Mouse (Mus musculus): Measurements from ENCODE around the gene Psmb5. TPM values are rescaled to one million over a fixed set of nuclear protein-coding genes. Genes with fewer than 3 reads are reported as not detected.
"Not testable (repeated sequence)": the region's sequence is repeated elsewhere in the genome, so short reads cannot be mapped to it uniquely, and the experiment has no call there.

The Psmb5 gene
- polyA plus RNA-seq, 1 experiment, result 146 TPM

DNA sequence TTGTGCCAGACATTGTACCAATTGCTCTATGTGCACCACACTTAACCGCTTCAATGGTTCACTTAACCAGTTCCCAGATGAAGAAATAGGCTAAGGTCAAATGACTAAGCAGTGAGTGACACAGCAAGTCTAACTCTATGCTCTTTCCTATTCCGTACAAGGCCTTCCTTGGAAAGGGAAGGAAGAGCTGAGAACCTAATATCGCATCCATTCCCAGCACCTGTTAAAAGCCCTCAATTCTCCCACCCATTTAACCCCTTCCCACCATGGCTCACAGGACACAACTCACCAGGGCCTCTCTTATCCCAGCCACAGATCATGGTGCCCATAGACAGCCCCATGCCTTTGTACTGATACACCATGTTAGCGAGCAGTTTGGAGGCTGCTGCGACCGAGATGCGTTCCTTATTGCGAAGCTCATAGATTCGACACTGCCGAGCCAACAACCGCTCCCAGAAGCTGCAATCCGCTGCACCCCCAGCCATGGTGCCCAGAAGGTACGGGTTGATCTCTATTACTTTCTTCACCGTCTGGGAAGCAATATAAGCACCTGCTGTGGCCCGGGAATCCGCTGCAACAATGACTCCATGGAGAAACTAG lies 1.5 kb downstream of the Psmb5 start:
- Histone ChIP-seq H3K4me1 (ENCODE audit: control insufficient read depth, insufficient read depth, low read length) (no peaks in the 10 kb centered on the region; the same call in 1 of the 2 replicates), H3K4me3 (replicated peaks; ENCODE audit: extremely low read depth, low read depth, low read length) (no peak overlapping the region)
- 91% methylated on average over 16 of the region's 16 CpGs for WGBS
- DNase-seq, result no peak
- TF ChIP-seq POLR2A (IDR thresholded peaks at IDR 0.05; ENCODE audit: borderline replicate concordance, extremely low read depth, low read depth, low read length) (no peak), CTCF (IDR thresholded peaks at IDR 0.05; ENCODE audit: insufficient read depth, low read length) (no peak)

DNA sequence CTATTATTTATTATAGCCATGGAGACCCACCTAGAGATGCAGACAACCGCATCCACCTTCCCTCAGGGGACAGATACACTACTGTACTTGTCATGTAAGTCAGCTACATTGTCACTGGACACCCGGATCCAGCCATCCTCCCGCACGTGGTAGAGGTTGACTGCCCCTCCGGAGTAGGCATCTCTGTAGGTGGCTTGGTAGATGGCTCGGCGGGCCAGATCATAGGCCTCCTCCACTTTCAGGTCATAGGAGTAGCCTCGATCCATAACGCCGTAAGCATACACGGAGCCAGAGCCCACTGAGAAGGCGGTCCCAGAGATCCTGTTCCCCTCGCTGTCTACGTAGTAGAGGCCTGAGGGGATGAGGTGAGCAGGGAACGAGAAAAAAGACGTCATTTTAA lies 3.7 kb downstream of the Psmb5 start:
- not testable (repeated sequence) for H3K4me3 ChIP-seq (replicated peaks; ENCODE audit: extremely low read depth, low read depth, low read length); H3K4me1 ChIP-seq (ENCODE audit: control insufficient read depth, insufficient read depth, low read length); DNase-seq
- 92% methylated on average over 16 of the region's 16 CpGs for WGBS

DNA sequence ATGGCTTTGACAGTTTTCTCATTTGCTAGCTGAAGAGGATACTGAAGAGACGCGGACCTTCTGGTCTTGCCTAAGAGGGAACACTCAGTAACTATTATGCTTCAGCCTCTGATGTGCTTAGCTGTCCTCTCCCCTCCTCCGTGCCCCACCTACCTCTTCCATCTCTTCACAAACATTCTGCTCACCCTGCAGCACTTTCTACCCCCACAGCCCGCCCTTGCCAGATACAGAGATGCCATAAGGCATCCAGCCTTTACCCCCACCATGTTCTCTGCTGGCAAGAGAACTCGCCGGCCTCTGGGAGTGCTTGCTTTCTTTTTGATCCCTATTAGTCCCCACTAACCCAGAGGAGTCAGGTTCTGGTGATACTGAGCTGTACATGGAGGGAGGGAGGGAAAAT lies 7.2 kb downstream of the Psmb5 start:
- 81% methylated on average over 6 of the region's 6 CpGs for WGBS
- no peak for DNase-seq
- Histone ChIP-seq H3K4me3 (replicated peaks; ENCODE audit: extremely low read depth, low read depth, low read length) (no peak overlapping the region), H3K4me1 (ENCODE audit: control insufficient read depth, insufficient read depth, low read length) (no peaks in the 10 kb centered on the region)
- TF ChIP-seq CTCF (IDR thresholded peaks at IDR 0.05; ENCODE audit: insufficient read depth, low read length), result no peak
- TF ChIP-seq POLR2A (IDR thresholded peaks at IDR 0.05; ENCODE audit: borderline replicate concordance, extremely low read depth, low read depth, low read length), result no peak

GRCm38 (mm10) chr14:54609962-54610361 lies 7.9 kb downstream of the Psmb5 start:
- no peak for DNase-seq
- 65% methylated on average over 4 of the region's 4 CpGs for WGBS
- no peak overlapping the region for H3K4me3 ChIP-seq (replicated peaks; ENCODE audit: extremely low read depth, low read depth, low read length)

DNA sequence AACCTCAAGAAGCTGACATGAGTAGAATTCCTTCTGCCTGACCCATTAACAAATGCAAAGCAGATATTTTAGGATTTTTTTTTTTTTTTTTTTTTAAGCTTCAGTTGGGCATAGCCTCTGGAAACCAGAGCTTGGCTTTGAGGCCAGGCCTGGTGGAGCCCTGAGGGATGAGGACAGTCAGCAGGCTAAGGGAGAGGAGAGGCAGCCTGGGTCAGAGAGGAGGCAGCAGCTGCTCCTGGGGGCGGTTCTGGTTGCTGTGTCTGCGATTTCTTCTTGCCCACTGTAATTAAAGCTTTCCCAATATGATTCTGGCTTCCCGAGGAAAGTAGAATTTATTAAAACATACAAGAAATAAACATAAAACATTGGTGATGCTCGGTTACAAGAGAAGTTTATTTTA lies 8.6 kb downstream of the Psmb5 start:
- Histone ChIP-seq H3K4me1 (ENCODE audit: control insufficient read depth, insufficient read depth, low read length) (no peaks in the 10 kb centered on the region), H3K4me3 (replicated peaks; ENCODE audit: extremely low read depth, low read depth, low read length) (no peak overlapping the region)
- TF ChIP-seq CTCF (IDR thresholded peaks at IDR 0.05; ENCODE audit: insufficient read depth, low read length) (no peak), POLR2A (IDR thresholded peaks at IDR 0.05; ENCODE audit: borderline replicate concordance, extremely low read depth, low read depth, low read length) (no peak)
- no peak for DNase-seq
- WGBS, result 52% methylated on average over 4 of the region's 4 CpGs

More at GRCm38 (mm10) chr14:54609962-54610361, 7.9 kb downstream of the Psmb5 start:
- no peaks in the 10 kb centered on the region for H3K4me1 ChIP-seq (ENCODE audit: control insufficient read depth, insufficient read depth, low read length)
- TF ChIP-seq CTCF (IDR thresholded peaks at IDR 0.05; ENCODE audit: insufficient read depth, low read length) (peak; percentile 46; the same call in 1 of the 2 replicates), POLR2A (IDR thresholded peaks at IDR 0.05; ENCODE audit: borderline replicate concordance, extremely low read depth, low read depth, low read length) (no peak)

GRCm38 (mm10) chr14:54607226-54607625 lies 10.6 kb downstream of the Psmb5 start:
- no peak for DNase-seq
- Histone ChIP-seq H3K4me1 (ENCODE audit: control insufficient read depth, insufficient read depth, low read length) (peaks cover 3% of the 10 kb centered on the region; the same call in 1 of the 2 replicates), H3K4me3 (replicated peaks; ENCODE audit: extremely low read depth, low read depth, low read length) (no peak overlapping the region)
- 54% methylated on average over 8 of the region's 8 CpGs for WGBS
- no peak for TF ChIP-seq POLR2A (IDR thresholded peaks at IDR 0.05; ENCODE audit: borderline replicate concordance, extremely low read depth, low read depth, low read length)
- no peak for TF ChIP-seq CTCF (IDR thresholded peaks at IDR 0.05; ENCODE audit: insufficient read depth, low read length)

GRCm38 (mm10) chr14:54605752-54606321 lies 12.0 kb downstream of the Psmb5 start, which contains the start of gene 4931414P19Rik:
Gene 4931414P19Rik, minus strand, starts transcription at chr14:54605993.
- WGBS, result 0% methylated on average over 39 of the region's 39 CpGs
- Histone ChIP-seq H3K4me1 (ENCODE audit: control insufficient read depth, insufficient read depth, low read length) (peaks cover 3% of the 10 kb centered on the region; the same call in 1 of the 2 replicates), H3K4me3 (replicated peaks; ENCODE audit: extremely low read depth, low read depth, low read length) (peak within 1 kb of the TSS; percentile 98)
- TF ChIP-seq CTCF (IDR thresholded peaks at IDR 0.05; ENCODE audit: insufficient read depth, low read length), result no peak
- TF ChIP-seq POLR2A (IDR thresholded peaks at IDR 0.05; ENCODE audit: borderline replicate concordance, extremely low read depth, low read depth, low read length), result peak; percentile 54; the same call in 1 of the 2 replicates
- DNase-seq, result peak; percentile 77

DNA sequence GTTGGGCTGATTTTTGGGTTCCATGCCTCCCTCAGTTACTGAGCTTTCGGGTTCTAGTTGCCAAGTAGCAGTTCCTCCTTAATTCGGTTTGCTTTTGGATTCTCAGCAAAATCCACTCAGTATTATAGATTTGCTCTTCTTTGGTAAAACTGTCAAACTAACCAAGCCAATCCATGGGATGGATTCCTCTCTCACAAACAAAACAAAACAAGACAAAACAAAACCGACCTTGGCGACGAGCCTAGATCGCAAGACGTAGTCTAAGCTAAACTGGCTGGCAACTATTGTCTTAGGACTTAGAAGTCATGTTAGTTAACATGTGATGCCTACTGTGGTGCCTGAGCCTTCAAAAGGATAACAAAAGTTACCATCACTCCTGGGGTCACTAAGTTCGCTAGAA lies 14.1 kb downstream of the Psmb5 start:
- no peak for DNase-seq
- H3K4me1 ChIP-seq (ENCODE audit: control insufficient read depth, insufficient read depth, low read length), result peaks cover 3% of the 10 kb centered on the region; the same call in 1 of the 2 replicates
- peak overlapping the region; percentile 39 for H3K4me3 ChIP-seq (replicated peaks; ENCODE audit: extremely low read depth, low read depth, low read length)
- TF ChIP-seq POLR2A (IDR thresholded peaks at IDR 0.05; ENCODE audit: borderline replicate concordance, extremely low read depth, low read depth, low read length) (no peak), CTCF (IDR thresholded peaks at IDR 0.05; ENCODE audit: insufficient read depth, low read length) (no peak)
- WGBS, result 82% methylated on average over 8 of the region's 8 CpGs

DNA sequence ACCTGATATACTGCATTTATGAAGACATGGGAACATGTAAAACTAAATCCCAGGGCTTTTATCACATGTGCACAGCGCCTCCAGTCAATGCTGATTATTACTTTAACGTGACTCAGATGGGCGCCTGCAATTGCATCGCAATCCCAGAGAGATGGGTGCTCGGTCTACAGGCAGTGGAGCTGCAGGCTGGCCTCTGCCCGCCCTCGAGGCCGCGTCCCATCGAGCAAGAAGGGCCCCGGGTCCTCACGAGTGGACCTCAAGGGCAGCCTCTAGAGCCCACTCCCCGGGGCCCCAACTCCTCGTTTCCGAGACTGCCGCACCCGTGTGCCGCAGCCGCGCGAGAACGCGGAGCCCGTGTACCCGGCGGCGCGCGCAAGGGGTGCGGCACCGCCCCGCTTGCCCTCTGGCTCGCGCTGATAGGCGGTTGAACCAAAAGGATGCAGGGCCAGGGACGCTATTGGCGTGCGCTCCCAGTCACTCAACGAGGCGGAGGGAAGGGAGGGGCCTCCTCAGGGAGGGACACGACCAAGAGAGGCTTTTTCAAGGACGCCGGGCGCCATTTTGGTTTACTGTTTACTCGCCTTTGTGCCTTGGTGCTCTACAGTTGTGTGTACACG lies 14.7 kb downstream of the Psmb5 start:
- WGBS, result under 1% methylated on average over 46 of the region's 46 CpGs
- DNase-seq, result peak; percentile 93
- Histone ChIP-seq H3K4me1 (ENCODE audit: control insufficient read depth, insufficient read depth, low read length) (peaks cover 3% of the 10 kb centered on the region; the same call in 1 of the 2 replicates), H3K4me3 (replicated peaks; ENCODE audit: extremely low read depth, low read depth, low read length) (peak overlapping the region; percentile 83)
- TF ChIP-seq POLR2A (IDR thresholded peaks at IDR 0.05; ENCODE audit: borderline replicate concordance, extremely low read depth, low read depth, low read length) (peak; percentile 79), CTCF (IDR thresholded peaks at IDR 0.05; ENCODE audit: insufficient read depth, low read length) (no peak)

All from lung, adult 2 months (tissue).